Mouse (Mus musculus): ENCODE data around the gene Rptor. TPM values are rescaled to one million over a fixed set of nuclear protein-coding genes. Genes with fewer than 3 reads are reported as not detected.
A peak's percentile ranks its signal among the peaks of the same experiment; 100 is the strongest.

Rptor gene
- total RNA-seq, 2 experiments from 2014 or later = 63.9 to 65.0 TPM

DNA sequence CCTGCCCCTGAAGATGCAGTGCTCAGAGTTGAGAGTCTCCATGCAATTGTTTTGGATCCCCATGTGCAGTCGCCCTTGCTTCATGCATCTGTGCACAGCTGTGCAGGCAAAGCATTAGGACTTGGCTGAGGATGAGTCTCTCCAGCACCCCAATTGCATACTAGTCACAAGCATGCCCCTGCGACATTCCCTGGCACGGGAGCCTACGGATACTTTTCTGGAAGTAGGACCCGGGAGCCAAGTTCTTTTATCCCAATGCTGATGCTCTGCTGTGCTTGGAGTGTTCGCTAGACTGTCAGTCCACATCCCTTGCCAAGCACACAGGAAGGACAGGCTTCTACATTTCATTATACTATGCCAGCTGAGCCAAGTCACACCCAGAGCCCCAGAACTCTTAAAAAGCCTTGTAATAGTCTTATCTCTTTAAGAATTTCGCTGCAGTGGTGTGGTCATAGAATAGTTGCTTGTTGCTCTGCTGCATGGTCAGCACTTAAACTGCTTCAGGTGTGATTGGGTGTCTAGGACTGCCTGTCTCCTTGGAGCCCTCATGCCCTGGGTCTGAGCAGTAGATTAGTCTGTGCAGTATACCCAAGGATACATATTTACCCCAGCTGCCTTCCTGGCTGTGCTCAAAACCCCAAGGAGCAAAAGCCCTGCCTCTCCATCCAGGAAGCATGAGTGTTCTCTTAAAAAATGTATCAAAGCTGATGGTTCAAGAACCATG lies 183.1 kb downstream of the Rptor start:
- DNase-seq = no peak

DNA sequence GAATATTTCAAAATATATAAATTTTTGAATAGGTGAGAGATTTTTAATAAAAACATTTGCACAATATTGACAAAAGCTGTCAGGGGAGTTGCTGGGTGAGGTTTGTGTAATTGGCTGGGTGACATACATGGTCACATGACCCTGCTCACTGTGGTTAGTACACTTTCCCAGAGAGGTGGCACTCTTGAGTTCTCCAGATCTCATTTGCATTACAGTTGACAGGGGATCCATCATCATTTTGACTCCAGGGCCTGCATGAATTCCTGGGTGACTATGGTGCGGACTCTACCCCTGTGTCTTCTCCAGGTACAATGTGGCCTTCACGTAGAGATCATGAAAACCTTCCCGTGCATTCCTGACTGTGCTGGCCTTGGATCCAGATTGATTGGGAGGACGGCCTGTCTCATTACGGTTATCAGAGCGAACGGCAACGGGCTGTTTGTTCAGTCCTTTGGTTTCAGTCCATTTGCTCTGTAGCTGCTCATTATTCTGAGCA lies 183.7 kb downstream of the Rptor start:
- DNase-seq = no peak

- no peak for DNase-seq
These were observed 185.8 kb downstream of the Rptor start for GRCm38 (mm10) chr11:119788488-119788887.

GRCm38 (mm10) chr11:119788919-119789713 lies 186.4 kb downstream of the Rptor start:
- DNase-seq = no peak

GRCm38 (mm10) chr11:119791923-119792564 lies 189.3 kb downstream of the Rptor start:
- DNase-seq = no peak

- no peak for DNase-seq
These were observed 190.7 kb downstream of the Rptor start for GRCm38 (mm10) chr11:119793378-119793777.

DNA sequence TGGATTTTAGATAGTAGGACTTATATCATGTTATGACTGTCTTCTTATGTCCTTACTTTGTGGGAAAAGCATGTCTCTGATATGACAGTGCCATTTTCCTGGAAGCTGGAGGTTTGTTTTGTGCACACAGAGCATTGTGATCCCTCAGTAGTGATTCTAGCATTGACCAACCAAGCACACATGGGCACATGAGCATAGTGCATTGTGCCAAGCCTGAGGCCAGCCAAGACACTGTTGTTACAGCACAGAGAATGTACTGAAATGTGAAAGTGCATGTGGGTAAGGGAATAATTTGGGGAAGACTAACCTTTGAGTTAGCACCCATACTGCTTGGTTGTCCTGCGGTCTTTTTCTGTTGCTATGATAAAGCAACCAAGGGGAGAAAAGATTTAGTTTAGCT lies 191.3 kb downstream of the Rptor start:
- no peak for DNase-seq

DNA sequence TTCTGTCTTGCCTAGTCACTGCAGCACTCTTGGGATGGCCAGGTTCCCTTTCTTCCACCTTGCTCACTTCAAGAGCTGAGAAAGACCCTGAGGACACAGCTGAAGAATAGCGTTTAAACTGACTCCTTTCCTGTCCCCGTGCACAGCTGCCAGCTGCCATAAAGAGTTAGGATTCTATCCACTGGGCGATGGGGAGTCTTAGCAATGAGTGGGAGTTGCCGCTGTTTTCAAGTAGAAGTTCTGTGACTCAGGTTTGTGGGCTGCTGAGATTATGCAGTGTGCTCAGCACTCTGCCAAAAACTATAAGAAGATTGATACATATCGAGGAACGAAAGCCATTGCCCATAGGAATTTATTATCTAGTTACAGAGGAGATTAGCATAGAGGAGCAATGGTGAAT lies 192.0 kb downstream of the Rptor start:
- no peak for DNase-seq

- DNase-seq = peak in 1 of 2 experiments; percentile 37
These were observed 193.7 kb downstream of the Rptor start for GRCm38 (mm10) chr11:119796406-119796805.

DNA sequence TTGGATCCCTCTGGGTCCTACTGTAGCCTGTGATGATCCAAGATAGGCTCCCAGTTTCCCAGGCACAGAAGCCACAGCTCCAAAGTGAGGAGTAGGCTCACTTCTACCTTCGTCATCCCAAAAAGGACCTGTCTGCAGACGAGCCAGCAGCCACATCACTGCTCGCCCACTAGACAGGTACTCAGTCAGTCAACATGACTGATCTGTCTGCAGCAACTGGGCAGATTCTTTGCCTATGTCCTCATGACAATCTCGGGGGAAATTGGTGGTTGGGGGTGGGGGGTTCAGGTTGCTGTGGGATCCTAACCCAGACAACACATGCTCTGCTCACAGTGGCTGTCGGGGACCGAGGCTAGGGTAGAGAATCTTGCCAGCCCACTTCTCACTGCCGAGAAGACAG lies 194.1 kb downstream of the Rptor start:
- DNase-seq = no peak

GRCm38 (mm10) chr11:119799536-119799935 lies 196.8 kb downstream of the Rptor start:
- DNase-seq = no peak

DNA sequence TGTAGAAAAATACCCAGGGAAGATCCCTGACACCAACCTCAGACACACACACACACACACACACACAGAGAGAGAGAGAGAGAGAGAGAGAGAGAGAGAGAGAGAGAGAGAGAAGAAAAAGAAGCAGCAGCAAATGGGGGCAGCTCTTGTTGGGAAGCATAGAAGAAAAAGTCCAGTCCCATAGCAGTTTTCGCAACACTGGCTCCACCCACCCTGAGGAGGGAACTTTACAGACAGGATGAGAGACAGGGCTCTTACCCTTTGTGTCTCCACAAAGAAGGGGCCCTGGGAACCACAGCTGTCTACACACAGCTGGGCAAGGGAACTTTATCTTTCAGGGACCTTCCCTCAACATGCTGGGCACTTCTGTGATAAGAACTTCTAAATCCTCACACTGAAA lies 199.2 kb downstream of the Rptor start:
- DNase-seq = no peak

DNA sequence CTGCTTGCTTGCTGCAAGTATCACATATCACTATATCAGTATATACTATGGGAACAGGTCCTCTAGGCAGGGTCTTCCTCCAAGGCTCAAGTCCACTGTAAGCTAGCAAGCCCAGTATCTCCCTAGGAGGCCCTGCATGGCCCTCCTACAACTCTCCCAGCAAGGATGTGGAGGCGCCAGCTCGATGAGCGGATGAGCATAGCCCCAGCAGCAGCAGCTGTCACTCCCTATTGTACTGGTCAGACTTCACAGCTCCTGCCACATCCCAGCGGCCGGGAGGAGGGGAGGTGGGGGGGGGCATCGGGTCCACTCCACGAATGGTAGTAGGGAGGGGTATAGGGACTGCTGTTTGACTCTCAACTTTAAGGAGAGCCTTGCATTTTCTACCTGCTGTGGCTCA lies 200.2 kb downstream of the Rptor start:
- no peak for DNase-seq

GRCm38 (mm10) chr11:119804392-119804791 lies 201.7 kb downstream of the Rptor start:
- no peak for DNase-seq

- DNase-seq = no peak
These were observed 202.5 kb downstream of the Rptor start for GRCm38 (mm10) chr11:119805112-119805750.

GRCm38 (mm10) chr11:119806539-119806938 lies 203.8 kb downstream of the Rptor start:
- no peak for DNase-seq

DNA sequence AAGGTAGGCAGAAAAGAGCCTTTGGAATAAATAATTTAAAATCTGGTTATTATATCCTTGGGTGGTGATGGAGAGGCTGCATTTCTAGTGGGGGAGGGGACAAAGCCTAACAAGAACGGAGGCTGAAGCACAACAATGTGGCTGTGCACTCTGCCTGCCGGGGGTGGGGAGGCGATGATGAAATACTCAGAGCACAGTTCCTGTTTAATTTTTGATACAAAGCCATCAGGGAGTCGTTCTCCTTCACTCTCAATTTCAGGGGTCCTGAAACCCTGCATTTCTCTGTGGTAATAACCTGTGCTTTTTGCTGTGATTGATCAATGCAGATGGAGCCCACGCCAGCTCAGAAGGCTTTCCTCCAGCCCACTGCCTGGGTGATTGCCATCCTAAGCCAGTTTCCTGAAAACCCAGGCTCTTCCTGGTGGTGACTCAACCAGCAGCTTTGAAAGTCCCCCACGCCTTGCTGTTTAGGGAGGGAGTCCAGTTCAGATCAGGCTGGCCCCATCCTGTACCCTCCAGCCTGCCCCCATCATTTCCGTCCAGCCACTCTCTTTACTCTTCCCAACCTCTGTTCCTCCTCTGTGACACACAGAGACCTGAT lies 204.8 kb downstream of the Rptor start:
- peak; percentile 43 to 50 for DNase-seq

GRCm38 (mm10) chr11:119808647-119809280 lies 206.1 kb downstream of the Rptor start:
- DNase-seq = no peak

DNA sequence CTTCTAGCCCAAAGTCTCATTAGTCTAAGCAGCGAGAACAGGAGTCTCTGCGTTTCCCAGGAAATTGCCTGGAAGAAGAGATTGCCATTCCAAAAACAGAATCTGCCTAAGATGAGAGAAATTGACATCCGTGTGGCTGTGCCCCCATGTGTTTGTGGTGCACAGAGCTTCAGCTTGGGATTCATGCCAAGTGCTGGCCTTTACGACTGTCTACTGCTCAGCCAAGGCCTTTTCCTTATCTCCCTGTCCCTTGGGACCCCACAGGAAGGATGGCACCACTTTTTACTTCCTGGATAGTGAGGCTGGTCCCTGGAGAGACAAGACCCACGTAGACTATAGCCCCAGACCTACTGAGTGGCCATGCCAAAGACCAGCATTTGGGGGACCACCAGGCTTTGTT lies 206.6 kb downstream of the Rptor start:
- no peak for DNase-seq

- DNase-seq = peak; percentile 62 to 63
These were observed 208.3 kb downstream of the Rptor start for GRCm38 (mm10) chr11:119811022-119811421.

DNA sequence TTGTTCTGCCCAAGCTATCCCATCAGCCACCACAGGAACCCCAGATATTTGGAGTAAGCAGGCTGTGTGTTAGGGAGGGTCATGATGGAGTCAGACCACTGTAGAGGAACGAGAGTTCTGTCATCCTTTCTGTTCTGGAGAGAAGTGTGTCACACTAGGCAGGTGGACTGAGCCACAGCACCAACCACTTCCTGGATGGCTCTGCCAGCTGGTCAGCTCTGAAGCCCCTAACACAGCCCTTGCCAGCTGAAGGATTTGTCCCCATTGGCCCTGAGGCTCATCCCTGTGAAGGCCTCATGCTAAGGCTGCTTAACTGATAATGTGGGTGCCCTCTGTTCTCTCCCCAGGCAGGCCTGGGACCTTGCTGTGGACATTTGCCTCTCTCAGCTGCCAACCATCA lies 208.9 kb downstream of the Rptor start:
- no peak for DNase-seq

GRCm38 (mm10) chr11:119812093-119812492 lies 209.4 kb downstream of the Rptor start:
- DNase-seq = no peak

All from layer of hippocampus, postnatal 36 days (tissue).